Mouse (Mus musculus): Measurements from ENCODE around the gene Azin2. TPM values are rescaled to one million over a fixed set of nuclear protein-coding genes. Genes with fewer than 3 reads are reported as not detected.

Azin2 gene
- total and polyA plus RNA-seq, 3 experiments = 0.91 to 2.4 (median 1.7) TPM

DNA sequence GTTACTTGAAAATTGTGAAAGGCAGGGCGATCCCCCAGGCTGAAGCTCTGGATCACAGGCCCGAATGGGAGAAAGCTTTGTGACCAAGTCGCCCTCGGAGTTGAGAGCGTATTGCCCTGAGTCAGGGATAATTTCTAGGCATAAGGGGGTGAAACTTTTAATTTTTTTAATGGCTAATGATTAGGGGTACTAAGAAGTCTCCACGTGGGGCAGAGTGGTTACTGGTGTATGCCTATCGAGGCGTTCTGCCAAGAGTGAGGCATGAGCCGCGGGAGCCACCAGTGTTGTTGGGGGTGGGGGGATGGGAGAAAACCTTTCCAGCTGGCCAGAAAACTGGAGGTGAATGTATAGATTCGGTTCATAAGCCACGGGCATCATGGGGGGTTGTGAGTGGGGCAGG is 31.4 kb upstream of the Azin2 start:
- Histone ChIP-seq H3K4me1 (ENCODE audit: control insufficient read depth in 1 of 2, insufficient read depth in 2 of 2) (peaks cover 7 to 44% of the 10 kb centered on the region in 2 experiments), H3K27ac (ENCODE audit: insufficient read depth, low read depth) (no peak overlapping the region), H3K4me3 (replicated peaks in 1 of 3; ENCODE audit: low read depth in 2 of 3, low read length in 2 of 3, poor library complexity in 1 of 3) (peak overlapping the region; percentile 81 to 97 (median 93)), H3K36me3 (replicated peaks in 1 of 2; ENCODE audit: control insufficient read depth in 1 of 2, insufficient read depth in 1 of 2, low read length in 1 of 2) (peaks cover 18 to 41% of the 10 kb centered on the region in 2 experiments), H3K79me2 (replicated peaks; ENCODE audit: control insufficient read depth, extremely low read depth, insufficient read depth, poor library complexity, severe bottlenecking) (peaks cover 41% of the 10 kb centered on the region), H3K9me3 (replicated peaks; ENCODE audit: low read length) (no peaks in the 10 kb centered on the region), H3K4me2 (ENCODE audit: insufficient read depth, low read depth, poor library complexity, severe bottlenecking) (peak overlapping the region; percentile 83), H3K9ac (ENCODE audit: insufficient read depth, low read depth) (peak overlapping the region; percentile 74; the same call in 1 of the 2 replicates), H3K27me3 (replicated peaks) (peaks cover 2% of the 10 kb centered on the region)
- TF ChIP-seq NELFE (IDR thresholded peaks at IDR 0.05; ENCODE audit: low read depth, low read length) = no peak
- peak; percentile 28 for TF ChIP-seq SIN3A (IDR thresholded peaks at IDR 0.05; ENCODE audit: low read length)
- TF ChIP-seq POLR2AphosphoS2 (IDR thresholded peaks at IDR 0.05; ENCODE audit: low read depth, low read length) = no peak
- TF ChIP-seq CHD1 (IDR thresholded peaks at IDR 0.05; ENCODE audit: low read depth, low read length) = peak; percentile 84; the same call in 1 of the 2 replicates
- TF ChIP-seq CHD2 (IDR thresholded peaks at IDR 0.05; ENCODE audit: low read length) = peak; percentile 47
- TF ChIP-seq MXI1 (IDR thresholded peaks at IDR 0.05; ENCODE audit: low read depth, low read length) = peak; percentile 26
- dilution Hi-C loops (cut with MboI; ENCODE audit: extremely low pct_ligation_motif_present, extremely low pct_unique_long_range_greater_than_20kb, low sequenced_read_pairs) (no loop called here), in situ Hi-C loops (cut with MboI; ENCODE audit: low pct_ligation_motif_present, low pct_unique_long_range_greater_than_20kb, low sequenced_read_pairs) (no loop called here)
- no peak for DNase-seq (ENCODE audit: extremely low read depth)

DNA sequence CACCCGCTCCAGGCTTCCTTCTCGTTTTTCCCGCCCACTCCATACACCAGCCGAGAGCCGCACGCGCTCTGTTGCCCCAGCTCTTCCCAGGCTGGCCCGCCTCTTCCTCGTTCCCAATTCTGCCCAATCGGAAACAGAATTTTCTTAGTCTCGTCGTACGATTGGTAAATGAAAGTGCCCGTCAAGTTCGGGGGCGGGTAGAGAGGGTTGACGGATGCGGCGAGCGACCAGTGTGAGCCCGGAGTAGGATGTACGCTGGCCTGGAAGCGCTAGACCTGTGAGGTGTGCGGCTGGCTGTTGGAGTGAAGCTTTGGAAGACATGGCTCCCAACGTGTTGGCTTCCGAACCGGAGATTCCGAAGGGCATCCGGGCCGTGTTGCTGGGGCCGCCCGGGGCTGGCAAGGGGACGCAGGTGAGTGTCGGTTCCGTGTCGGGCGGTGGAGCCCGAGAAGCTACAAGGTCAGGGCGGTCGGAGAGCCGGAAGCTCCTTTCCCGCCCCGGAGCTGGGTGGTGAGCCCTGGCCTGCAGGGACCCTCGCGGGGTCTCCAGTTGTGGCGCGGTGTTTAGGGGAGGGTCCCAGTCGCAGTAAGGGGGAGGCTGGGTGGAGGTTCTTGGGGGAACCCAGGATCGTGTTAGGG is 30.9 kb upstream of the Azin2 start:
- H3K9ac ChIP-seq (ENCODE audit: insufficient read depth, low read depth) = peak overlapping the region; percentile 74
- H3K4me1 ChIP-seq (ENCODE audit: control insufficient read depth in 1 of 2, insufficient read depth in 2 of 2) = peaks cover 7 to 44% of the 10 kb centered on the region in 2 experiments
- H3K4me2 ChIP-seq (ENCODE audit: insufficient read depth, low read depth, poor library complexity, severe bottlenecking) = 0 out of 2 replicates have a peak overlapping the region, but pooled peaks have one; percentile 27
- 0 out of 2 replicates have a peak overlapping the region, but pooled peaks have one; percentile 51 for H3K27ac ChIP-seq (ENCODE audit: insufficient read depth, low read depth)
- H3K9me3 ChIP-seq (replicated peaks; ENCODE audit: low read length) = no peaks in the 10 kb centered on the region
- H3K36me3 ChIP-seq (replicated peaks in 1 of 2; ENCODE audit: control insufficient read depth in 1 of 2, insufficient read depth in 1 of 2, low read length in 1 of 2) = peaks cover 14 to 37% of the 10 kb centered on the region in 2 experiments
- peak overlapping the region; percentile 81 to 97 (median 93) for H3K4me3 ChIP-seq (replicated peaks in 1 of 3; ENCODE audit: low read depth in 2 of 3, low read length in 2 of 3, poor library complexity in 1 of 3)
- H3K27me3 ChIP-seq (replicated peaks) = peaks cover 2% of the 10 kb centered on the region
- dilution Hi-C loops (cut with MboI; ENCODE audit: extremely low pct_ligation_motif_present, extremely low pct_unique_long_range_greater_than_20kb, low sequenced_read_pairs) (no loop called here), in situ Hi-C loops (cut with MboI; ENCODE audit: low pct_ligation_motif_present, low pct_unique_long_range_greater_than_20kb, low sequenced_read_pairs) (no loop called here)
- DNase-seq (ENCODE audit: extremely low read depth) = peak; percentile 97
- H3K79me2 ChIP-seq (replicated peaks; ENCODE audit: control insufficient read depth, extremely low read depth, insufficient read depth, poor library complexity, severe bottlenecking) = peaks cover 41% of the 10 kb centered on the region
- peak; percentile 78; the same call in 1 of the 2 replicates for TF ChIP-seq NELFE (IDR thresholded peaks at IDR 0.05; ENCODE audit: low read depth, low read length)
- TF ChIP-seq IRF4 (IDR thresholded peaks at IDR 0.05; ENCODE audit: low read depth, low read length) = no peak
- TF ChIP-seq TCF12 (IDR thresholded peaks at IDR 0.05; ENCODE audit: low read depth, low read length) = peak; percentile 67; the same call in 1 of the 2 replicates
- TF ChIP-seq HCFC1 (IDR thresholded peaks at IDR 0.05; ENCODE audit: low read depth, low read length) = peak; percentile 74
- TF ChIP-seq NRF1 (IDR thresholded peaks at IDR 0.05; ENCODE audit: low read depth, low read length) = peak; percentile 75
- TF ChIP-seq MAX (IDR thresholded peaks at IDR 0.05; ENCODE audit: low read length) = peak; percentile 93
- no peak for TF ChIP-seq TBP (conservative IDR thresholded peaks at IDR 0.05; ENCODE audit: low read depth, low read length)
- no peak for TF ChIP-seq JUN (IDR thresholded peaks at IDR 0.05; ENCODE audit: insufficient read depth, low read depth, low read length)
- TF ChIP-seq MEF2A (IDR thresholded peaks at IDR 0.05; ENCODE audit: borderline replicate concordance, low read depth, low read length) = no peak
- TF ChIP-seq SIN3A (IDR thresholded peaks at IDR 0.05; ENCODE audit: low read length) = peak; percentile 75; the same call in 1 of the 2 replicates
- peak; percentile 94 for TF ChIP-seq ELF1 (IDR thresholded peaks at IDR 0.05; ENCODE audit: low read depth, low read length)
- TF ChIP-seq RAD21 (IDR thresholded peaks at IDR 0.05; ENCODE audit: low read depth, low read length) = no peak
- no peak for TF ChIP-seq GABPA (IDR thresholded peaks at IDR 0.05; ENCODE audit: insufficient replicate concordance, low read depth, low read length)
- no peak for TF ChIP-seq CHD1 (IDR thresholded peaks at IDR 0.05; ENCODE audit: low read depth, low read length)
- TF ChIP-seq BHLHE40 (IDR thresholded peaks at IDR 0.05; ENCODE audit: low read depth, low read length) = 0 out of 2 replicates have a peak, but pooled peaks have one; percentile 32
- TF ChIP-seq JUND (conservative IDR thresholded peaks at IDR 0.05; ENCODE audit: low read depth, low read length) = no peak
- TF ChIP-seq POLR2A (IDR thresholded peaks at IDR 0.05; ENCODE audit: low read depth, low read length) = peak; percentile 90
- no peak for TF ChIP-seq USF2 (conservative IDR thresholded peaks at IDR 0.05; ENCODE audit: low read depth, low read length)
- TF ChIP-seq MAFK (IDR thresholded peaks at IDR 0.05; ENCODE audit: insufficient replicate concordance, low read length) = no peak
- TF ChIP-seq ZMIZ1 (IDR thresholded peaks at IDR 0.05; ENCODE audit: low read depth, low read length) = peak; percentile 92
- TF ChIP-seq POLR2AphosphoS2 (IDR thresholded peaks at IDR 0.05; ENCODE audit: low read depth, low read length) = peak; percentile 75; the same call in 1 of the 2 replicates
- TF ChIP-seq MAZ (IDR thresholded peaks at IDR 0.05; ENCODE audit: low read depth, low read length) = 0 out of 2 replicates have a peak, but pooled peaks have one; percentile 67
- TF ChIP-seq MYC (IDR thresholded peaks at IDR 0.05; ENCODE audit: low read depth, low read length) = peak; percentile 68; the same call in 1 of the 2 replicates
- peak; percentile 72; the same call in 1 of the 2 replicates for TF ChIP-seq KAT2A (IDR thresholded peaks at IDR 0.05; ENCODE audit: insufficient replicate concordance, low read length)
- TF ChIP-seq MXI1 (IDR thresholded peaks at IDR 0.05; ENCODE audit: low read depth, low read length) = peak; percentile 76
- no peak for TF ChIP-seq USF1 (IDR thresholded peaks at IDR 0.05; ENCODE audit: low read depth, low read length)
- no peak for TF ChIP-seq EP300 (IDR thresholded peaks at IDR 0.05; ENCODE audit: low read length)
- TF ChIP-seq UBTF (IDR thresholded peaks at IDR 0.05; ENCODE audit: low read depth, low read length) = peak; percentile 46; the same call in 1 of the 2 replicates
- no peak for TF ChIP-seq ZNF384 (IDR thresholded peaks at IDR 0.05; ENCODE audit: low read depth, low read length)
